Mouse (Mus musculus) neutrophil, adult 5-6 weeks (primary cell): ENCODE data around the gene Mst1r. TPM values are rescaled to one million over a fixed set of nuclear protein-coding genes. Genes with fewer than 3 reads are reported as not detected.

ENCODE experiments used
- total RNA-seq: library from RNA; stranded (forward); fragments of 200-1000 nt; gene quantifications from 2 replicates; pipeline ENCODE4 v1.2.3, GENCODE M21; 2017

The Mst1r gene
- total RNA-seq, 1 experiment from 2014 or later: 3.0 TPM

Other genes starting within 250 kb of the Mst1r start
- not detected in 2 replicates for gene Slc38a3, start 237.3 kb upstream of the Mst1r start, total RNA-seq
- gene Gnat1, start 227.2 kb upstream of the Mst1r start, total RNA-seq: 1.7 TPM in 1 of 2 replicates, not detected in the other
- 0.12 and 0.35 TPM in 2 replicates for gene Sema3f, start 196.4 kb upstream of the Mst1r start, total RNA-seq
- 662 and 675 TPM in 2 replicates for gene Rbm5, start 135.9 kb upstream of the Mst1r start, total RNA-seq
- gene Rbm6, start 33.6 kb upstream of the Mst1r start, total RNA-seq: 178 and 218 TPM in 2 replicates
- 18.4 and 20.3 TPM in 2 replicates for gene Mon1a, start 18.7 kb upstream of the Mst1r start, total RNA-seq
- not detected in 2 replicates for gene Actl11, start 21.6 kb downstream of the Mst1r start, total RNA-seq
- gene Camkv, start 28.8 kb downstream of the Mst1r start, total RNA-seq: not detected in 2 replicates
- gene Traip, start 43.3 kb downstream of the Mst1r start, total RNA-seq: 1.9 and 5.3 TPM in 2 replicates
- 177 and 211 TPM in 2 replicates for gene Uba7, start 68.6 kb downstream of the Mst1r start, total RNA-seq
- gene Gm20661, start 76.2 kb downstream of the Mst1r start, total RNA-seq: not detected in 2 replicates
- 2.9 and 4.2 TPM in 2 replicates for gene Inka1, start 79.0 kb downstream of the Mst1r start, total RNA-seq
- gene Cdhr4, start 85.6 kb downstream of the Mst1r start, total RNA-seq: 0.98 TPM in 1 of 2 replicates, not detected in the other
- gene Gm20662, start 89.5 kb downstream of the Mst1r start, total RNA-seq: 4.9 TPM in 1 of 2 replicates, not detected in the other
- 230 and 268 TPM in 2 replicates for gene Ip6k1, start 95.6 kb downstream of the Mst1r start, total RNA-seq
- 11.2 and 13.1 TPM in 2 replicates for gene Gmppb, start 142.4 kb downstream of the Mst1r start, total RNA-seq
- gene Amigo3, start 146.3 kb downstream of the Mst1r start, total RNA-seq: 3.6 and 4.5 TPM in 2 replicates
- gene Mst1, start 173.6 kb downstream of the Mst1r start, total RNA-seq: not detected in 2 replicates
- 62.7 and 90.3 TPM in 2 replicates for gene Rnf123, start 176.5 kb downstream of the Mst1r start, total RNA-seq
- 74.5 and 116 TPM in 2 replicates for gene Apeh, start 187.7 kb downstream of the Mst1r start, total RNA-seq